Mouse (Mus musculus) cerebellum, adult (tissue): Measurements from ENCODE around the gene Necap2.

ENCODE experiments used
- ATAC-seq: cut with Nextera tagmentation; 2 replicates; pipeline ENCODE4 v1.9.2; 2017; ENCODE audit warnings: mild to moderate bottlenecking, moderate library complexity, mixed read lengths; ENCODE audit not compliant: insufficient number of reproducible peaks, low FRiP score, low TSS enrichment

The Necap2 gene

GRCm38 (mm10) chr4:141076761-141077506 lies 1.2 kb downstream of the Necap2 start:
- ATAC-seq, result no peak

GRCm38 (mm10) chr4:141074109-141074508 lies 4.0 kb downstream of the Necap2 start:
- no peak for ATAC-seq

GRCm38 (mm10) chr4:141073661-141074060 lies 4.5 kb downstream of the Necap2 start:
- no peak for ATAC-seq

GRCm38 (mm10) chr4:141072502-141072901 lies 5.7 kb downstream of the Necap2 start:
- ATAC-seq, result no peak

- no peak for ATAC-seq
Observed at GRCm38 (mm10) chr4:141069731-141070130, 8.4 kb downstream of the Necap2 start.

GRCm38 (mm10) chr4:141068655-141069054 lies 9.5 kb downstream of the Necap2 start:
- ATAC-seq, result no peak

- no peak for ATAC-seq
Observed at GRCm38 (mm10) chr4:141067516-141068046, 10.6 kb downstream of the Necap2 start.

- ATAC-seq, result no peak; the same call in 1 of the 2 replicates
Observed at GRCm38 (mm10) chr4:141066709-141067515, 11.2 kb downstream of the Necap2 start.

GRCm38 (mm10) chr4:141065123-141065522 lies 13.0 kb downstream of the Necap2 start:
- ATAC-seq, result peak; percentile 42

- no peak for ATAC-seq
Observed at GRCm38 (mm10) chr4:141064104-141064659, 14.0 kb downstream of the Necap2 start.

- peak; percentile 84 for ATAC-seq
Observed at GRCm38 (mm10) chr4:141060426-141061301, 17.5 kb downstream of the Necap2 start, which contains the start of gene Crocc. TSS of gene Crocc (minus strand) at chr4:141060550.

- ATAC-seq, result peak; percentile 63
Observed at GRCm38 (mm10) chr4:141059616-141060425, 18.3 kb downstream of the Necap2 start.

- ATAC-seq, result no peak
Observed at GRCm38 (mm10) chr4:141058835-141059234, 19.3 kb downstream of the Necap2 start.

GRCm38 (mm10) chr4:141056970-141057369 lies 21.2 kb downstream of the Necap2 start:
- no peak for ATAC-seq

- peak; percentile 71 for ATAC-seq
Observed at GRCm38 (mm10) chr4:141053568-141054161, 24.5 kb downstream of the Necap2 start.

GRCm38 (mm10) chr4:141053138-141053537 lies 25.0 kb downstream of the Necap2 start:
- ATAC-seq, result 0 out of 2 replicates have a peak, but pooled peaks have one; percentile 3

GRCm38 (mm10) chr4:141052442-141052841 lies 25.7 kb downstream of the Necap2 start:
- ATAC-seq, result no peak

- ATAC-seq, result no peak
Observed at GRCm38 (mm10) chr4:141049476-141049835, 28.7 kb downstream of the Necap2 start.
